Mouse (Mus musculus) liver, adult 2 months (tissue): ENCODE data around the gene Rapgef2.

Experiments
- CTCF ChIP-seq: fragments of 200-500 bp; IDR thresholded peaks from 2 replicates; pipeline ENCODE4 v1.5.1; 2011; ENCODE audit warnings: low read depth, low read length, control low read depth
- POLR2A ChIP-seq: fragments of 200-500 bp; IDR thresholded peaks from 2 replicates; pipeline ENCODE4 v1.6.1; 2011; ENCODE audit warnings: low read length, control low read depth; ENCODE audit not compliant: insufficient read depth; ENCODE audit errors: extremely low read depth

GRCm38 (mm10) chr3:79174168-79174567 is 112.1 kb downstream of the Rapgef2 start:
- TF ChIP-seq CTCF = no peak
- no peak for TF ChIP-seq POLR2A
